11 mouse cellular contexts compared by ENCODE assay signal in genomic region chr15:83471476-83471875, GRCm38 (mm10). TPM values are rescaled to one million over a fixed set of nuclear protein-coding genes. Genes with fewer than 3 reads are reported as not detected.
DNase-seq lines count a peak whose midpoint lies in the region; ATAC-seq lines count a peak whose summit lies in the region.
"Had no signal": no experiment of that assay in that cellular context is flagged by ENCODE, and none has a peak within 500 bp of the region (broad histone marks: within the 10 kb centered on the region; RNA-seq: fewer than 3 reads in every experiment).

No protein-coding gene starts in this region.

- DNase-seq in cerebellum, postnatal 10 days, result peak; percentile 56 to 67
- peak; percentile 34 for DNase-seq in ovary, adult 18-20 months (ENCODE audit: low spot score)
- no peak for DNase-seq in ovary, postnatal 10 days (ENCODE audit: low spot score)
- DNase-seq in kidney, adult 9 months, result peak; percentile 80
- no peak for DNase-seq in c-Kit-positive CD71-positive TER-119-positive erythroid progenitor cells, embryonic 14.5 days (ENCODE audit: low spot score)
- DNase-seq in liver, result no peak
- DNase-seq: B cell, adult 2 months; lung, embryonic 14.5 days; right cerebral cortex, postnatal 25 days had no signal

- no peak for ATAC-seq in cerebellum, adult (ENCODE audit: insufficient number of reproducible peaks, low FRiP score, low TSS enrichment)
- ATAC-seq in activated CD4-positive, CD25-positive, alpha-beta regulatory T cell, adult 4 months, result no peak

RNA-seq across cellular contexts. Expression of gene Pacsin2, which starts 7.1 kb away (rescaled TPM):
- 10 to 100 TPM; 21.2 to 24.9 TPM for polyA plus RNA-seq in activated CD4-positive, CD25-positive, alpha-beta regulatory T cell, adult 4 months (2017; shearing (Covaris generic))

RNA-seq across cellular contexts. Expression of gene Ttll1, which starts 39.2 kb away (rescaled TPM):
- polyA plus RNA-seq in activated CD4-positive, CD25-positive, alpha-beta regulatory T cell, adult 4 months (2017; shearing (Covaris generic)), result 1 to 10 TPM; 8.4 to 9.8 TPM

RNA-seq across cellular contexts. Expression of gene Bik, which starts 55.2 kb away (rescaled TPM):
- polyA plus RNA-seq in activated CD4-positive, CD25-positive, alpha-beta regulatory T cell, adult 4 months (2017; shearing (Covaris generic)), result 1 to 10 TPM; 1.1 to 2.5 TPM

Comparison
In these comparisons a context has a peak if more than half of its experiments do, and no peak if none do; other contexts are left out.
1. DNase-seq: peak in cerebellum, postnatal 10 days (2 of 2), ovary, adult 18-20 months (single experiment) and kidney, adult 9 months (single experiment); none in ovary, postnatal 10 days (single experiment), c-Kit-positive CD71-positive TER-119-positive erythroid progenitor cells, embryonic 14.5 days (single experiment) and liver (single experiment).